Mouse (Mus musculus) layer of hippocampus, postnatal 25 days (tissue): Measurements from ENCODE around the gene Zfp715. TPM values are rescaled to one million over a fixed set of nuclear protein-coding genes. Genes with fewer than 3 reads are reported as not detected.
"Not testable (repeated sequence)": the region's sequence is repeated elsewhere in the genome, so short reads cannot be mapped to it uniquely, and the experiment has no call there.

ENCODE experiments used
- DNase-seq, 2 experiments: peaks; one replicate each; pipeline ENCODE4 v3.0.0; 2022; ENCODE audit warnings: mixed read lengths in 2 of 2, low spot score in 1 of 2; ENCODE audit errors: extremely low spot score in 1 of 2
- total RNA-seq, 2 experiments: library from RNA; stranded (reverse); gene quantifications; 2 replicates each; pipeline ENCODE4 v1.2.3; 2021

Zfp715 gene
- total RNA-seq: 10 to 100 TPM; 24.1 to 24.4 TPM

DNA sequence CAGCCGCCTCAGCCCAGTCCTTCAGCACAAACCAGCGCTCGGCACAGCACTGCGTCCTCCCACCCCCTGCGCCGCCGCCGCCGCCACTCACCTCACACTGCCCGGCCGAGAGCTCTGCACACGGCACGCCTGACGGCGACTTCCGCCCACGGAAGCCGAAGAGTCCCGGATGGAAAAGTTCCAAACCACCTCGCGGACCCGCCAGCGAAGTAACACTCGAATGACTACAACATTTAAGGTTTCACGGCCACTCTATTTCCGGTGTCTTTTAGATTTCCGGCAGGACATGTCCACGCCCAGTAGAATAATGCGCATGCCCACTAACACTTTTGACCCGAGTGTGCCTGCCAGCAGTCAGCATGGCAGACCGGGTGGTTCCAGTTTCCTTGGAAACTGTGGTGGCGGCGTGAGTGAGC, at the start of gene Zfp715:
Zfp715 (minus strand) TSS at position 282 of the 416 bp plus-strand sequence.
- DNase-seq: peak; percentile 66 to 84

GRCm38 (mm10) chr7:43362021-43362420, 48.9 kb upstream of the Zfp715 start:
- DNase-seq: no peak

GRCm38 (mm10) chr7:43361442-43361841, 48.3 kb upstream of the Zfp715 start:
- no peak for DNase-seq

GRCm38 (mm10) chr7:43358556-43358955, 45.5 kb upstream of the Zfp715 start:
- no peak for DNase-seq

- DNase-seq: peak; percentile 12 to 13
These were observed 42.1 kb upstream of the Zfp715 start for GRCm38 (mm10) chr7:43354893-43355835.

GRCm38 (mm10) chr7:43353758-43354157, 40.7 kb upstream of the Zfp715 start:
- no peak for DNase-seq

- DNase-seq: no peak
These were observed 40.0 kb upstream of the Zfp715 start for GRCm38 (mm10) chr7:43353118-43353517.

- DNase-seq: no peak
These were observed 38.1 kb upstream of the Zfp715 start, which contains the start of gene Siglecf for GRCm38 (mm10) chr7:43351154-43351553. Gene Siglecf (plus strand): TSS chr7:43351341.

GRCm38 (mm10) chr7:43349623-43350022, 36.5 kb upstream of the Zfp715 start:
- not testable (repeated sequence) for DNase-seq

DNA sequence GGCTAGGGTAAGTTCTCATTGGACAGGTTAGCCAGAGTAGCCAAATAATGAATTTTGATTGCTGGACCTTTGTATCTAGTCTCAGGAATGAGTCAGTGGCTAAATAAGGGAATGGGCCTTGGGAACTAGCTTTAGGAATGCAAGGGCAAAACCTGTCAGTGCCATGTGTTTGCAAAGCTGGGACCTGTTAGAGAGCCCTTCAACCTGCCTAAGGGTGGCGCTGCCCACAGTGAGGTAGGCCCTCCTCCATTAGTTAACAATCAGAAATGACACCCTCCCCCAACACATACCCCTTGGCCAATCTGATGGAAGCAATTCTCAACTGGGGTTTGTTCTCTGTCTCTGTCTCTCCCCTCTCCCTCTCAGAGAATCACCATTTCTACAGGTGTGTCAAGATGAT, 33.5 kb upstream of the Zfp715 start:
- no peak for DNase-seq

DNA sequence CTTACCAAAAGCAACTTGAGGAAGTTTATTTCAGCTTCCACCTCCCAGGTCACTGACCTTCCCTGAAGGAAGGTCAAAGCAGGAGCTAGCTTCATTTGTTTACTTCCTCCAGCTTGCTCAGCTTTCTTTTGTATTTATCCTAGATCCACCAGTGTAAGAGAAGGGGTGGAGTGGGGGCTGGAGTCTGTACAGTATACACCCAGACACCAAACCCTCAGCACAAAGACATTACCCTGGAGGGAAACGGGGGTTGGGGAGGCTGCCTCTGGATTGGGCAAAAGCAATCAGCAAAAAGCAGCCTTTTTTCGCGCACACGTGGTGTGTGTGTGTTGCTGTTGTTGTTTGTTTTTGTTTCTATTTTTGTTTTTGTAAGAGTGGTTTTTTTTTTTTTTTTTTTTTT, 33.1 kb upstream of the Zfp715 start:
- no peak for DNase-seq

DNA sequence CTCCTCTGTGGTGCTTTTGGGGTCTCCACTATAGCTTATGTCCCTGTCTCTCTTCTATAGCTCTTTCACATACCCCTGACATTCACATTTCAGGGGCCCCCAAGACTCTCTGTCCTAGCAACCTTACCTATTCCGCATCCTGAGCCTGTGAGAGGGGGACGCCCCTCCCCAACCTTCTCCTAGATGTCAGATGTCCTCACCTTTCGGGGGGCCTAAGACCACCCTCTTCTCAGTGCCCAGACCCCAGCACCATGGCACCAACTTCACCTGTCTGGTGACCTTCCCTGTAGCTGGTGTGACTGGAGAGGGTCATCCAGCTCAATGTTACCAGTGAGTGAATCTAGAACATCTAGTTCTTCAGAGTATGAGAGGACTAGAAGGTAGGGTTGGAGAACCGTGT, 31.4 kb upstream of the Zfp715 start:
- DNase-seq: no peak

GRCm38 (mm10) chr7:43344020-43344419, 30.9 kb upstream of the Zfp715 start:
- no peak for DNase-seq

DNA sequence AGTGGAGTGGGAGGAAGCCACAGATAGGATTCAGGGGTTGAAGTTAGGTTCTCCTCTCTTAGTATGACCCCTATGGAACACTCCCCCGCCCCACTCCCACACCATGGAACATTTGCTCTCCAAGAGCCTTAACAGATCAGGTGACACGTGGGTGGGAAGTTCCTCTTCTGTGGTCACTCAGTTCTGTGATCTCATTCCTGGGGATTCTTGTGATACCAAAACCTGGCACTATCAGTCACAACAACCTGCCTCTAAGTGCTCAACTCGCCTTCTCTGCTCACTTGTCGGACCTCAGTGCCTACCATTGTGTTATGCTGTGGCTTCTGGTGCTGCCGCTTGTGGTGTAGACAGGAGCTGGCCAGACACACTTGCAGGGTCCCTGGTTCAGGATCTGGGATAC, 30.1 kb upstream of the Zfp715 start:
- DNase-seq: no peak

GRCm38 (mm10) chr7:43340771-43341170, 27.7 kb upstream of the Zfp715 start:
- DNase-seq: no peak

DNA sequence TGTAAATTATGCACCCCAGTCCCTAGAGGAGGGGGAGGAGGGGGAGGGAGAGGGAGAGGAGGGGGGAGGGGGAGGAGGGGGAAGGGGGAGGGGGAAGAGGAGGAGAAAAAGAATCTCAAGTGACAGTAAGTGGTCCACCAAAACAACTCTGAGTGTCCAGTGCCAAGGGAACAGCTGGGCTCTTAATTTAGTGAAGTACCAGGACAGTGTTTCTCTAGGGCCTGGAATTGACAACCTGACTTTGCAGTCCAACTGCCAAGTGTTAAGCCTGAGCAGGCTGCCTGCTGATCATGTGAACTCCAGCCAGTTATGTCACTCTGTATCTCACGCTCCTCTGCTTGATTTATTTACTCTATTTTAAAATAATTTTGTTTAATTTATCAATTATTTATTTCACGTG, 20.8 kb upstream of the Zfp715 start:
- DNase-seq: no peak

DNA sequence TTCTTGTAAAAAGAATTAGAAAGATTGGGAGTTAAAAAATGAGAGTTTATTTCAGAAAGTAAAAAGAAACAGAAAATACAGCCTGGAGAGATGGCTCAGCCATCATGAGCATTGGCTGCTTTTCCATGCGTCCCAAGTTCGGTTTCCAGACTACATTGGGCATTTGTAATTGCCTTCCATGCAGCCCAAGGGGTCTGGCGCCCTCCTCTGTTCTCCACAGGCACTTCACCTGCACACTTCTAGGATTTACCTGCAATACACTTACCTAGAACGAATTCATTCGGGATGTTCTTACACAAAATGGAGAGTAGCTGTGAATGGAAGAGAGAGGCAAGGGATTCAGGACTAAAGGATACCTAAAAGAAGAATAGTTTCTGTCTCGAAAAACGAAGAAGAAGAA, 20.1 kb upstream of the Zfp715 start:
- DNase-seq: no peak

DNA sequence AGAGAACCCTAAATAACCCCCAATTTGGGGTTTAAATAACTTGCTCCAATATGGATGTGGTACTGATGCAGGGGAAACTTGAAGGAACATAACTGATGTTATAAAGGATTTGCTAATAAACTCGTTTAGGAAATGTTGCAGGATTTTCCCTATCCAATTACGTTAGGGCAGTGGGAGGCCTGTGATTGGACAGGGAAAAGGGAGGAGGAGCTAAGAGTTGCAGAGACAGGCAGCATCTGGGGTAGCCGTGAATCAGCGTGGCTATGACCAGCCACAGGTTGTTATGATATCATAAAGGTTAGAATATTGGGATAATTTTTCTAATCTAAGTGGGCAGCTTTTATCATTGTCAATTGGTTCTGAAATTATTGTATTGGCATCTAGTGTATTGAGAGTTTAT, 15.0 kb upstream of the Zfp715 start:
- no peak for DNase-seq

- peak; percentile 16 to 17 for DNase-seq
These were observed 13.2 kb upstream of the Zfp715 start for GRCm38 (mm10) chr7:43326223-43326780.

DNA sequence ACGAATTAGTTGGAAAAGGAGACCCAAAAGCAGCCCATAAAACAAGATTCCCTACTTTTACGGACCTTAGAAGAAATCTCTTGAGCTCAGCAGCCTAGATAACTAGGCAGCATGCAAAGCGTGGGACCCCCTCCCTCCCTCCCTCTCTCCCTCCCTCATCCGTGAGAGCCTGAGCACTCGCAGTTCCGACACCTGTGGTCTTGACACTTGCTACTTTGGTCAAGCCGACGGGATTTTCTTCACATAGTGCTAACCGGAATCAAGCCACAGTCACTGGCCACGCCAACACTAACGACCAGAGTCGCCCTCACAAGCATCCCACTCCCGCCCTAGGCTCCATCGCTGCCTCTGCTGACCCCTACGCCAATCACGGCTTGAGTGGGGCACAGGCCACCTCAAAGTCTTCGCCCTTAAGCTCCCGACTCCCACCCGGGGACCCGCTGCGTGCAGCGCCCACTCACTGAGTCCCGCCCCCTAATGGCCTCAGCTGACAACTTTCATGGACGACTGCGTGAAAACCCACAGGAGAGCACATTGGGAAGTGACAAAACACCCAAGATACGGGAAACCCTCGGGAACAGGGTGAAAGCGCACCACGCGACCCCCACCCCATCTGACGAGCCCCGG, 595 bp downstream of the Zfp715 start:
- no peak for DNase-seq

DNA sequence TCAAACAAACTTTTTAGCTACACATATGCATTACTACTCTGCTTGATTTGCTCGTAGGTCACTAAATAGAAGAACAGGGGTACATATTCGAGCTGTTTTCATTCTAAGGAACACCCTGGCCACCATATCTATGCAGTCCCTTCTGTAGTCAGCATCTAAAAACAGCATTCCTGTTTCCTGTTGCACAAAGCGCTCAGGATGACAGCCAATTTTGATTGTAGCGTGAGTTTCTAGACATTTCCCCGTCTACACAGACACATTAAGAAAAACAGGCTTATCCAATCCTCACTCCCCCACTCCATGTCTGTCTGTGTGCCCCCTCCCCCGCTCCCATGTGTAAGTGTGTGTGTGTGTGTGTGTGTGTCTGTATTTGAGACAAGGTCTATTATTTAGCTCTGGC, 1.5 kb downstream of the Zfp715 start:
- DNase-seq: no peak
